Mouse (Mus musculus) Patski (cell line): ENCODE data around the gene Ccnb2. TPM values are rescaled to one million over a fixed set of nuclear protein-coding genes. Genes with fewer than 3 reads are reported as not detected.

Source experiments
- ATAC-seq: fragments of 100-300 bp; one replicate; pipeline ENCODE4 v1.8.0; 2021
- CTCF ChIA-PET: fragments of 350-600 bp; sonication (Branson Sonifier 250); formaldehyde crosslinking; loops from one replicate; lab custom pipeline; 2022; ENCODE audit warnings: inconsistent platforms; lab: Charles Lee
- POLR2A ChIA-PET: fragments of 350-600 bp; sonication (Branson Sonifier 250); formaldehyde crosslinking; loops from one replicate; lab custom pipeline; 2022; ENCODE audit warnings: antibody characterized with exemption, inconsistent platforms; lab: Charles Lee
- DNase-seq: peaks from one replicate; pipeline ENCODE4 v3.0.0-alpha.2; 2011; ENCODE audit warnings: low read depth, low spot score
- H3K27me3 ChIP-seq: fragments of 371-371 bp; one replicate; pipeline ENCODE4 v1.5.1; 2021
- CTCF ChIP-seq: fragments of 100-300 bp; IDR thresholded peaks from one replicate; pipeline ENCODE4 v1.5.1; 2021
- in situ Hi-C: fragments of 300-500 bp; cut with MboI; formaldehyde crosslinking; loops from 3 replicates; pipeline ENCODE4 v1.11.1; 2018; ENCODE audit warnings: low pct_unique_long_range_greater_than_20kb, mixed read lengths
- polyA plus RNA-seq: library from polyadenylated mRNA; unstranded; gene quantifications from one replicate; pipeline ENCODE4 v1.2.3, GENCODE M21; 2021

The Ccnb2 gene
- polyA plus RNA-seq, 1 experiment from 2014 or later = 69.4 TPM

DNA sequence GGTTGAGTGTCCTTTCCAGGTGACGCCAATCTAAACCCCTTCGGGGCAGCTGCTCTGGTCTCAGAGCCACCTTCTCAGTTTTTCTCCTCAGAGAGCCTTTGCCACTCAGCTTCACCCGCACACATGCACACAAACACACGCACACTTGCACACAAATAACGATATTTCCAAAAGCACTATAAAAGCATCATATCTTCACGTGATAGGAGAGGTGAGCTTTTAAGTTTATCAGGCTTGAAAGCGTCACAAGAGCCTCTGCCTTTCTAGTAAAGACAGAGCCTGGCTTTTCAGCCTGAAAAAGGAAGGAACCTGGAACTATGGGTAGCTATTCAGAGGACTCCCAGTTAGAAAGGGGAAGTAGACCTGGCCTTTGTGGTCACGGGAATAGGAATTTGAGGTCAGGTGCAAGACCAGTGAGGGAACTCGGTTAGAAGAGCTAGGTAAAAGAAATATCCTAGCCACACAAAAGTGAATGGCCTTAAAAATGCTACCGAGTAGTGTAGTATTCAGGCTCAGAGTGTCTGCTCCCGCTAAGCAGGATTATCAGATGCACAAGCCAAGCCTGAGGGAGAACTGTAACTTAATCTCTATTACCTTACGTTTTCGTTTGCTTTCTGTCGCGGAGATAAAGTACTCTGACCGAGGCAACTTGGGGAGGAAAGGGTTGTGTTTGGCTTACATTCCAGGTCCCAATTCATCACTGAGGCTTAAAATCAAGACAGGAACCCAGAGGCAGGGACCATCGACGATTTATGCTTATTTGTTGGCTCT lies 36.2 kb downstream of the Ccnb2 start:
- DNase-seq (no peak), ATAC-seq (no peak)
- TF ChIP-seq CTCF = no peak
- CTCF ChIA-PET = no interaction called here
- POLR2A ChIA-PET = no interaction called here
- no peaks in the 10 kb centered on the region for H3K27me3 ChIP-seq
- in situ Hi-C loops = no loop called here

DNA sequence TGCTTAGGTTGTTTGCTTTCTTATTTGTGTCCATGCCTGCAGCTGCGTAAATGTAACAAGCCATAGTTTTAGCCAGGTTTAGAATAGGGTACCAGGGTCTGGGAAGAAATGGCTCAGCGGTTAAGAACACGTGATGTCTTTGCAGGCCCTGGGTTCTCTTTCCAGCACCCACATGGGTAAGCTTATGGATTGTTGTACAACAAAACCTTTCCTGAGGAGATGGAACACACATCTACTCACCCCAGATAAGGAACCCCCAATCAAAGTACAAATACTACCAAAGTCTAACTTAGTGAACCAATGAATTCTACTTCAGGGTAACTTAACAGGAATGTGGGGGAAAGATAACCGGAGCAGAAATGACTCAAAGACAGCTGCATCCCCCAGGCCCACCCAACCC lies 36.9 kb downstream of the Ccnb2 start:
- no peak for TF ChIP-seq CTCF
- POLR2A ChIA-PET = no interaction called here
- CTCF ChIA-PET = no interaction called here
- ATAC-seq = no peak
- DNase-seq = no peak
- in situ Hi-C loops = no loop called here
- no peaks in the 10 kb centered on the region for H3K27me3 ChIP-seq

DNA sequence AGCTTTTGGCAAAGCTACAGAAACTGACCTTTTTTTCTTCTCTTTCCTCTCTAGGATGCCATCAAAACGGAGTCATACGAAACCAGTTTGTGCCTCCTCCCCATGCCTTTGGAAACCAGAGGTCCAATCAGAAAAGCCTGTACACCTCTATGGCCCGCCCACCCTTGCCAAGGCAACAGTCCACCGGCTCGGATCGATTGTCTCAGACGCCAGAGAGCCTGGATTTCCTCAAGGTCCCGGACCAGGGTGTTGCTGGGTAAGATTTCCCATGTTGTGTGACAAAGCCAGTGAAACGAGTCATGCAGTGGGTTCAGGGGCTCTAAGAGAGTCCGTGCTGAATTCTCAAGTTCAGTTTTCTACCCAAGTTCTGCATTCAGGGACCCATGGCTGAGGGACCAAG lies 37.6 kb downstream of the Ccnb2 start:
- in situ Hi-C loops = no loop called here
- TF ChIP-seq CTCF = no peak
- ChIA-PET CTCF (no interaction called here), POLR2A (no interaction called here)
- H3K27me3 ChIP-seq = no peaks in the 10 kb centered on the region
- no peak for ATAC-seq
- no peak for DNase-seq

DNA sequence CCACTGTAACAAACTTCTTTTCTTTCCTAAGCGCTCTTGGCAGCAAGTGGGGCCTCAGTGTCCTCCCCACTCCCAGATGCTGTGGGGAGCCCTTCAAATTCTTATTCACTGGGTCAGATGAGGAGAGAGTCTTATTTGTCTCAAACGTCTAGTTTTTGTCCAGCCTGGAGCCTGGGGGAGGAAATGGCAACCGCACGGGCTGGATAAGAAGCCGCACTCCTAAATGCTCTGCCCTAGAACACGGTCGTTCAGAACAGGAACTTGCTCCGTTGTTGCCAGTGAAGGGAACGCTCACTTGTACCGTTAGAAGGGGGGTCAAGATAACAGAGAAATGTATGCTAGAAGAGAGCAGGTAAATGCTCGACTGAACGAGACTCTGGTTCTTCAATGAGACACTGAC lies 39.3 kb downstream of the Ccnb2 start:
- ChIA-PET POLR2A (no interaction called here), CTCF (no interaction called here)
- in situ Hi-C loops = no loop called here
- no peak for ATAC-seq
- H3K27me3 ChIP-seq = no peaks in the 10 kb centered on the region
- no peak for TF ChIP-seq CTCF
- DNase-seq = no peak

DNA sequence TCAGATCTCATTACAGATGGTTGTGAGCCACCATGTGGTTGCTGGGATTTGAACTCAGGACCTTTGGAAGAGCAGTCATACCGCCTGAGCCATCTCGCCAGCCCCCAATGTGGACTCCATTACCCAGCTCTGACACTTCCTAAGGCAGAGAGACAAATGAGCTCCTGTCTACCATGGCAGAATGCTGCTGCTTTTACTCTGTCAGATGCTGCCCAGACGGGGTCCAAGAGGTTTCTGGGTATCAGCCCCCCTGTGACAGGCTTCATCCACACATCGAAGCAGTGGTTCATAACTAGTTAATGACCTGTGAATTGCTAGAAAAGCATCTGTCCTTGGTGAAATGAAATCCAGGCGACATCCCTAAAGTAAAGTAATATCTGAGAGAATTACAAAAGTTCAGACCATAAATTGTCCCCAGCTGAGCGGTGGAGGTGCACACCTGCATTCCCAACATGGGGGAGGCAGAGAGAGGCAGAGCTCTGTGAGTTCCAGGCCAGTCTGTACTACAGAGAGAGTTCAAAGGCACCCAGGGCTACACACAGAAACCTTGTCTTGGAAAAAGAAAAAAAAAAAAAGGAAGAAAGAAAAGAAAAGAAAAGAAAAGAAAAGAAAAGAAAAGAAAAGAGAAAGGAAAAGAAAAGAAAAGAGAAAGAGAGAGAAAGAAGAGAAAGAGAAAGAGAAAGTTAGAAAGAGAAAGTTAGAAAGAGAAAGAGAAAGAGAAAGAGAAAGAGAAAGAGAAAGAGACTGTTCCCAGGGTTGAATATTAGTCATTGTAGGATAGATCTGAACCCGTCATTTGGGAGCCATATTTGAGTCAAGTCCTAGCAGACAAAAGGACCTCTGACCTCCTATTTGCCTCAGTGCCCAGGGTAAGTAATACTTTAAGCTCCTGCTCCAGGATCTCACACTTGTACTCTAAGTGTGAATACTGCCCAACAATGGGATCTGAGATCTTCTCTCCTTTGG lies 41.6 kb downstream of the Ccnb2 start:
- POLR2A ChIA-PET = no interaction called here
- H3K27me3 ChIP-seq = no peaks in the 10 kb centered on the region
- TF ChIP-seq CTCF = no peak
- DNase-seq (no peak), ATAC-seq (no peak)
- CTCF ChIA-PET = no interaction called here
- in situ Hi-C loops = no loop called here

DNA sequence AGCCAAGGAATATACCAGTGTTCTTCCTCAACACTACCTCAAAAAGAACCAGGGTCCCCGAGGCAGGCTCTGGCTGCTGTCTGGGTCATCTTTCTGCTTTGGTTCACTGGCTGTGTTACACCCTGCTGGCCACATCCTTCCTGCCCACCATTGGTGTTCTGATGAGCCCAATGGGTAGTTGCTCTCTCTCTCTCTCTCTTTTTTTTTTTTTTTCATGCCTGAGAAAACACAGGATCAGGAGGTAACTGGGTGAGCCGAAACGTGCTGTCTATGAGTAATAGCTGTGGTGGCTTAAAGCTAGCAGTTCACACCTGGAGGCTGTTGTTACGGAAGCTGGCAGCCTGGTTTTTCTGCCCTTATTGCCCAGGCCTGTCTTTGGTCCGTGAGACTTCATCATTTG lies 49.7 kb downstream of the Ccnb2 start:
- ATAC-seq (no peak), DNase-seq (no peak)
- TF ChIP-seq CTCF = no peak
- ChIA-PET POLR2A (interaction anchor here (0.7 kb wide), 2 partner anchors 10 to 1327 kb away, joined by 3 to 4 read pairs; no protein-coding TSS in a partner anchor), CTCF (no interaction called here)
- in situ Hi-C loops = no loop called here
- no peaks in the 10 kb centered on the region for H3K27me3 ChIP-seq

DNA sequence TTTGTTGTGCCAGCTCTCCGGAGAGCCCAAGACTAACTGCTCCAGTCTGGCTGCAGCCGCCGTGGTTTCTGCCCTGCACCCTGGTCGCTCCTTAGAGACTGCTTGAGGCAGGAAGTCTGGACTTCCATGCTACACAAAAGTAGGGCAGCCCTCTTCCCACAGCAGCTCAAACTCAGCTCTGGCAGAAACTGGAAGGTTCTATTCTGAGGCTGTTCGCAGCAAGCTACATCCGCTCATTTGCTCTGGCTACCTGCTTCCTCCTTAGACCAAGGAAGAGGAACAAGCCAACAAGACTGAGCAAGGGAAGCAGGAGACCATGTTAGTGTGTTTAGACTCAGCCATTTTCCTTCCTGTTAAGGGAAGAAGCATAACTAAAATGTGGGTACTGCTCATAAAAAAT lies 54.4 kb downstream of the Ccnb2 start:
- in situ Hi-C loops = no loop called here
- no peak for ATAC-seq

DNA sequence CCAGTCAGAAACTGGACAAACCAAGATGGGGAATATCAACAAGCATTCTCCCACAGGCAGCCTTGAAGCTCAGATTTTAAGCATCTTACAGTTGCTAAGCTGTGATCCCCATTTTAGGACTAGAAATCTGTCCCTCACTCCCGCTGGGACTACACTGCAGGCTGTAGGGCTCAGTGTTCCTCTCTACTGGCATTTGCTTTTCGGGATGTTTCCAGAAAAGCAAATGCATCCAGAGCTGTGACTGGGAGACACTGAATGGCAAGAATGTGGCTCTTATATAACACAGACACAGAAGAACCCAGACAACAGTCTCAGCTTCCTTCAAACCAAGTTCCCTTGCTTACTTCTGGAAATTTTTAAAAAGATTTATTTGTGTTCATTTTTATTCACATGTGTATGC lies 55.4 kb downstream of the Ccnb2 start:
- POLR2A ChIA-PET = interaction anchor here (0.6 to 0.8 kb wide), 2 partner anchors 23 to 67 kb away, joined by 3 to 5 read pairs; no protein-coding TSS in a partner anchor
- TF ChIP-seq CTCF = no peak
- H3K27me3 ChIP-seq = no peaks in the 10 kb centered on the region
- CTCF ChIA-PET = interaction anchor here (0.6 to 1.4 kb wide), 4 partner anchors 9 to 108 kb away, joined by 3 to 5 read pairs (median 4); no protein-coding TSS in a partner anchor
- ATAC-seq (no peak), DNase-seq (no peak)
- in situ Hi-C loops = no loop called here

More for the DNA sequence above, 54.4 kb downstream of the Ccnb2 start:
- no peaks in the 10 kb centered on the region for H3K27me3 ChIP-seq
- TF ChIP-seq CTCF = no peak
- CTCF ChIA-PET = interaction anchor here (1.2 kb wide), 1 partner anchor 10 kb away, joined by 3 read pairs; no protein-coding TSS in a partner anchor
- DNase-seq = no peak
- POLR2A ChIA-PET = interaction anchor here (0.7 to 0.9 kb wide), 2 partner anchors 9 to 79 kb away, joined by 3 read pairs; no protein-coding TSS in a partner anchor

DNA sequence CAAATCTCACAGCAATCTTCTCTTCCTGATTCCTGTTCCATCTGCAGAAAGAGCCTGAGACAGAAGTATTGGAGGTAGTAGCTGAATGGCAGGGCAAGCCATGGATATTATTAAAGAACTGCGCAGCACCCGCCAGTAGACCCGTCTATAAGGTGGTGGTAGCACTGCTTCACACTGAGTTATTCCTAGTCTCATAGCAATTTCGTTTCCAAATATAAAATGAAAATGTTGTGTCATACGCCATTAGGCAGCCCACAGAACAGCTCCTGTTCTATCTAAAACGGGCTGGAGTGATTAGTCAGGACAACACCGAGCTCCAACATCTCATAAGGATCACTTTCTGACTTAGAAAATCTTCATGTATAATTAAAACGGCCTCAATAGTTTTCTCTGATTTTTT lies 56.6 kb downstream of the Ccnb2 start:
- ChIA-PET CTCF (interaction anchor here (0.9 kb wide), 1 partner anchor 14 kb away, joined by 3 read pairs; no protein-coding TSS in a partner anchor), POLR2A (interaction anchor here (0.5 kb wide), 1 partner anchor 120 kb away, joined by 4 read pairs; no protein-coding TSS in a partner anchor)
- DNase-seq = no peak
- no peaks in the 10 kb centered on the region for H3K27me3 ChIP-seq
- no peak for TF ChIP-seq CTCF
- ATAC-seq = no peak
- in situ Hi-C loops = no loop called here

DNA sequence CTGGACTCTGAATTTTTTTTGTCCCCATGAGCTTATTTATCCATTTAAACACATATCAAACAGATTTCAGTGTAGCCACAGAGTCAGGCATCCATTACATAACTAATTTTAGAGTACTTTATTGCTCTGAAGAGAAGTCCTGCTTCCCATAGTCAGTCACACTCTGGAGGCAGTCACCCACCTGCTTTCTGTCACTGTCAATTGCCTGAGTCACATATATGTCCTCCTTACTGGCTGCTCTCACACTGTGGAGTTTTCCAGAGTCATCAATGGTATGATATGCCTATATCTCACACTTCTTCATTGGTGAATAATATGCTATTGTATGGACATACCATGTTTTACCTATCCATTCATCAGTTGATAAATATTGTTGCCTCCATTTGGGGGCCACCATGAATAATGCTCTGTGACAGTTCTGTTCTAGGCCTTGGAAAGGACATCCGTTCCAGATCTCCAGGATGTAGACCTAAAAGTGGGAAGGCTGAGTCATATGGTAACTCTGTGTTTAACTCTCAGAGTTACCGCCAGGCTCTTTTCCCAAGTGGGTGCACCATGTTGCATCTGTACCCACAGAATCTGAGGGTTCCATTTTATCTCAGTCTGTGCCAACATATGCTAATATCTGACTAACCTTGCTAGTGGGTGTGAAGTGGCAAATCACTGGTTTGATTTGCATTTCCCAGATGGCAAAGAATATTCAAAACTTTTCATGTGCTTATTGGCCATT lies 61.8 kb downstream of the Ccnb2 start:
- in situ Hi-C loops = no loop called here
- POLR2A ChIA-PET = no interaction called here

More for the DNA sequence above, 61.8 kb downstream of the Ccnb2 start:
- ATAC-seq (no peak), DNase-seq (no peak)
- TF ChIP-seq CTCF = no peak
- no peaks in the 10 kb centered on the region for H3K27me3 ChIP-seq
- CTCF ChIA-PET = no interaction called here

Other genes starting within 250 kb of the Ccnb2 start
- 78.5 TPM for gene Myo1e, start 214.2 kb downstream of the Ccnb2 start, polyA plus RNA-seq
- gene Rnf111, start 82.2 kb upstream of the Ccnb2 start, polyA plus RNA-seq = 27.3 TPM
- gene Sltm, start 121.2 kb upstream of the Ccnb2 start, polyA plus RNA-seq = 54.6 TPM
- 0.54 TPM for gene Gm10642, start 234.7 kb upstream of the Ccnb2 start, polyA plus RNA-seq
- 17.1 TPM for gene Mindy2, start 235.6 kb upstream of the Ccnb2 start, polyA plus RNA-seq